Mouse (Mus musculus): ENCODE results near the gene Anapc7. TPM values are rescaled to one million over a fixed set of nuclear protein-coding genes. Genes with fewer than 3 reads are reported as not detected.
"Not testable (repeated sequence)": the region's sequence is repeated elsewhere in the genome, so short reads cannot be mapped to it uniquely, and the experiment has no call there.

Gene Anapc7
- total RNA-seq, 2 experiments from 2014 or later = 14.3 to 16.8 TPM

DNA sequence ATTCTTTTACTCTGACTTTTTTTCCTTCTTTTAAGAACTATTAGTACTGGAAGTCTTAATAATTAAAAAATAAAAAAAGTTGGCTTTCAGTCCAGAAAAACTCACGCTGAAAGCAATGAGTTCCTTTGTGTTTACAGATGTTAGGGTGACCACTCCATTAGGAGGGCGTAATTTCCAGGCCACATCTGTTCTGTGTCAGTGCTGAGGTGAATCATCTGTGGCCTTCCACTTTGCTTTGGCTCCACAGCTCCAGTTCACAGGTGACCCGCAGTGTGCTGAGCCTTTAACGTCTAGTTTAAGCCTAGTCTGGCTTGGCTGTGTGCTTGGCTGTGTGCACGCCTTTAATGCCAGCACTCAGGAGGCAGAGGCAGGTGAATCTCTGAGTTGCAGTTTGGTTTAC lies 9.6 kb upstream of the Anapc7 start:
- no peak for TF ChIP-seq CTCF (IDR thresholded peaks at IDR 0.05)
- no peak overlapping the region for H3K27ac ChIP-seq
- H3K4me3 ChIP-seq = no peak overlapping the region
- intact Hi-C loops (cut with DNase I) = no loop called here
- DNase-seq = no peak

DNA sequence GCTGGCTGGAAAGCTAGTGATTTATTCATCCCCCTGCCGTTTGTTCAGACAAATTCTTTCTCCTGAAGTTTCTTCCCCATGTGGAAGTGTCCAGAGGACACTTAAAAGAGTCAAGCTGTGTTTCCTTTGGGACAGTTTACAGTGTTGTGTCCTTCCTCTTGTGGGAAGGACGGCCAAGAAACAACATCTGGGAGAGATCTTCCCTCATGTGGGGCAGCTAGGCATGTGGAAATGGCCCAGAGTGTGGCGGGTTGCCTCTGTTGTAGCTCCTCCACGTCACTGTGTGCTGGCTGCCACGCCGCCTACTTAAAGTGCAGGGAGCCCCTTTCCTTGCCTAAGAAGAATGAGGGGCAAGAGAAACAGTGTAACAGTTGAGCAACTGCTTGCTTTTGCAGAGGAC lies 8.7 kb upstream of the Anapc7 start:
- TF ChIP-seq CTCF (IDR thresholded peaks at IDR 0.05) = no peak
- Histone ChIP-seq H3K27ac (peak overlapping the region; percentile 52; the same call in 1 of the 2 replicates), H3K4me3 (no peak overlapping the region)
- intact Hi-C loops (cut with DNase I) = no loop called here
- DNase-seq = no peak

DNA sequence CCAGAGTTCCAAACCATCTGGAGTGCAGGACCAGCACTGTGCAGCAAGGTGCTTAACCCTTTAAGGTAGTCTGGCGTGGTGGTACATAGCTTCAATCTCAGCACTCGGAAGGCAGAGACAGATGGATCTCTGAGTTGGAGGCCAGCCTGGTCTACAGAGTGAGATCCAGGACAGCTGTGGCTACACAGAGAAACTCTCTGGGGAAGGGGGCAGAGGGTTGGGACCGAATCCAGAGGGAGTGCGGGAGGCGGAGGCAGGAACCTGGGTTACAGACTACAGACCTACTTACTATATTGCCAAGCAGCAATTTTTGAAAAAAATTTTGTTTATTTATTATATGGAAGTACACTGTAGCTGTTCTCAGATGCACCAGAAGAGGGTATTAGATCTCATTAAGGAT lies 7.1 kb upstream of the Anapc7 start:
- Histone ChIP-seq H3K4me3 (no peak overlapping the region), H3K27ac (no peak overlapping the region)
- intact Hi-C loops (cut with DNase I) = no loop called here
- TF ChIP-seq CTCF (IDR thresholded peaks at IDR 0.05) = no peak
- DNase-seq = no peak

DNA sequence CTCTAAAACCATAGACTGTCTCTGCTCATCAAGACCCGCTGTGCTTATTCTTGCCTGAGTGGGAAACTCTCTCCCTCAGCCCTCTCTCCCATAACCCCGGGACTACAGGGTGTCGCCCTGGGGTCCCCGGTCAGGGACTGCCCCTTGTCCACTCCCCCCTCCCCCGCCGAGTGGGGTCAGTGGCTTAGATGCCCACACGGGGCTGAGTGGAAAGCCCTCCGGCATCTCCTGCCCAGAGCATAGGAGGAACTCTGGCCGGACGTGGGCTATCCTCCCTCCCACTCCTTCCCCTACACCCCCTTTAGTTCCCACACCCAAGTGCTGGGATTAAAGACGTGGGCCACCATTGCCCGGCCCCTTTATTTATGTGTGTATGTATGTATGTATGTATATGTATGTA lies 6.0 kb upstream of the Anapc7 start:
- no peak overlapping the region for H3K27ac ChIP-seq
- no peak for TF ChIP-seq CTCF (IDR thresholded peaks at IDR 0.05)
- intact Hi-C loops (cut with DNase I) = no loop called here

DNA sequence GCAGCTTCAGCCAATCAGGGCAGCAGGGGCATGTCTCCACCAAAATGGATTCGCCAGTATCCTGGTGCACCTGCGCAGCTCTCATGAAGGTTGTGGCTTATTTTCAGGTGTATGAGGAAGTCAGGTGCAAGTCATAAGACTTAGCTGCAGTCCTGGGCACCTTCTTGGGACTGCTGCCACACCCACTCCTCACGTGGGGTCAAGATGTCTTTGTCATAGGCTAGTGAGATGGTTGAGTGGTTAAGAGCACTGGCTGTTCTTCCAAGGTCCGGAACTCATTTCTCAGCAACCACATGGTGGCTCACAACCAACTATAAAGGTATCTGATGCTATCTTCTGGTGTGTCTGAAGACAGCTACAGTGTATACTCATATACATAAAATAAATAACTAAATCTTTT lies 817 bp upstream of the Anapc7 start:
- H3K4me3 ChIP-seq, H3K27ac ChIP-seq, DNase-seq: not testable (repeated sequence)
- intact Hi-C loops (cut with DNase I) = loop anchor here (5.0 kb wide), 1 partner anchor 207 kb away; no protein-coding TSS in a partner anchor

More for the DNA sequence above, 6.0 kb upstream of the Anapc7 start:
- no peak overlapping the region for H3K4me3 ChIP-seq
- no peak for DNase-seq

DNA sequence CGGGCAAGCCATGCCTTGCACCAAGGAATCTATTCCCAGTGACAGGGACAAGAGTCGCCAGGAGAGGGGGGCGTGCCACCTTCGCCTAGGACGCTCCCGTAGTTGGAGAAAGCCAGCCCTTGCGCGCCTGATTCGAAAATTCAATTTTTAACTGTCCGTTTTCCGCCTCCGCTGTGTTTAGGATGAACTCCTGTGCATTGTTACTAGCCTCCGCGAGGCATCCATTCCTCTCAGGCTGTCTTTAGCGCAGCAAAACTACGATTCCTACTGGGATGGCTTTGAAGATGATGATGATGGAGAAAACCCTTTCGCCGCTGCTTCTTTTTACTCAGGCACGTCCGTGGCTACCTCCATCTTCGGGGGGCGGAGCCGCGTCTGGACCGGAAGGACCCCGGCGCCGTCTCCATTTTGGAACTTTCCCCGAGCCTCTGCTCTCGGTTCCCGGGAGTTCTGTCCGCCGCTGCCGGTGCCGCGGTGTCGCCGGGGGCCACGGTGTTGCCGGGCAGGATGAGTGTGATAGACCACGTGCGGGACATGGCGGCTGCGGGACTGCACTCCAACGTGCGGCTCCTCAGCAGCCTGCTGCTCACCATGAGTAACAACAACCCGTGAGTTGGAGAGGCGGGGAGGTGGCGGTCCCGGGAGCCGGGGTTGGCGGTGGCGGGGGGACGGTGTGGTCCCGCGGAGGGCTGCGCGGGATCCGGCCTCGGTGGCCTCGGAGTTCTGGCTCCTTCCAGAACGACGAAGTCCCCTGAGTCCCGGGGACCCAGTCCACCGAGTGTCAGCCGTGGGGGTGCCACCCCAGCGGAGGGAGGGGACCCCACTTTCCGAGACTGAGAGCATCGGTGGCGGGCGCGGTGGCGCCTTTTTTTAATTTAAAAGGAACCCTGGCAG lies 825 bp downstream of the Anapc7 start:
- Histone ChIP-seq H3K27ac (peak overlapping the region; percentile 94), H3K4me3 (peak overlapping the region; percentile 89)
- intact Hi-C loops (cut with DNase I) = loop anchor here (5.0 kb wide), 1 partner anchor 205 kb away; no protein-coding TSS in a partner anchor
- TF ChIP-seq CTCF (IDR thresholded peaks at IDR 0.05) = peak; percentile 4; the same call in 1 of the 2 replicates
- peak; percentile 90 for DNase-seq

DNA sequence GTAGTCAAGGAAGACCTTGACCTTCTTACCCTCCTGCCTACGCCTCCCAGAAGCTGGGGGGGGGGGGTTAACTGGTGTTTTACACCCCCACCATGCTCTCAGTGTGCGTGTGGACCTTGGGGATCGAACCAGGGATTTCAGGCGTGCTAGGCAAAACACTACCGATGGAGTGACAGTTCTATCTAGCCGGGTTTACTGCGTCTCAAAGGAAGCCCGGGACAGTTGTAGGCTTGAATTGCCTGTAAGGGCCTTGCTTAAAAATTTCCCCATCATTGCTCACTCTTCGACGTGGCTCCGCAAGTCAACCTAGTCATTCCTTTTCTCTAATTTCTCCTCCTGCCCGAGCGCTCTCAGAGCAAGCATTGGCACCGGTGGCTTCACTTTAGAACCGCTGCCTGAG lies 1.6 kb downstream of the Anapc7 start:
- DNase-seq = no peak
- intact Hi-C loops (cut with DNase I) = loop anchor here (5.0 kb wide), 1 partner anchor 204 kb away; no protein-coding TSS in a partner anchor
- Histone ChIP-seq H3K4me3 (peak overlapping the region; percentile 89), H3K27ac (peak overlapping the region; percentile 94)
- TF ChIP-seq CTCF (IDR thresholded peaks at IDR 0.05) = no peak

DNA sequence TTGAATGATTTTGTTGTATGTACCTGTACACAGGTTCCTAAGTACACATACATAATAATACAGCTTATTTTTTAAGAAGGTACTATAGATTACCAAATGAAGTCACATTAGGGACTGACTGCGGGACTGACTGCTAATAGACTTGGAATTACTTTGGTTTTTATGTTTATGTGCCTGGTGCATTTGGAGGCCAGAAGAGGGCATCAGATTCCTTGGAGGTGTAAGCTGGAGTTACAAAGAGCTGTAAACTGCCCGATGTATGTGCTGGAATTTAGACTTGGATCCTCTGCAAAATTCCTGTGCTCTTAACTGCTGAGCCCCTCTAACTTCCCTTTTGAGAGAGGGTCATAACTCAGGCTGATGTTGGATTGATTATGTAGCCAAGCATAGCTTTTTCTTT lies 4.1 kb downstream of the Anapc7 start:
- intact Hi-C loops (cut with DNase I) = no loop called here
- Histone ChIP-seq H3K4me3 (no peak overlapping the region), H3K27ac (no peak overlapping the region)
- peak; percentile 2; the same call in 1 of the 2 replicates for TF ChIP-seq CTCF (IDR thresholded peaks at IDR 0.05)
- no peak for DNase-seq

DNA sequence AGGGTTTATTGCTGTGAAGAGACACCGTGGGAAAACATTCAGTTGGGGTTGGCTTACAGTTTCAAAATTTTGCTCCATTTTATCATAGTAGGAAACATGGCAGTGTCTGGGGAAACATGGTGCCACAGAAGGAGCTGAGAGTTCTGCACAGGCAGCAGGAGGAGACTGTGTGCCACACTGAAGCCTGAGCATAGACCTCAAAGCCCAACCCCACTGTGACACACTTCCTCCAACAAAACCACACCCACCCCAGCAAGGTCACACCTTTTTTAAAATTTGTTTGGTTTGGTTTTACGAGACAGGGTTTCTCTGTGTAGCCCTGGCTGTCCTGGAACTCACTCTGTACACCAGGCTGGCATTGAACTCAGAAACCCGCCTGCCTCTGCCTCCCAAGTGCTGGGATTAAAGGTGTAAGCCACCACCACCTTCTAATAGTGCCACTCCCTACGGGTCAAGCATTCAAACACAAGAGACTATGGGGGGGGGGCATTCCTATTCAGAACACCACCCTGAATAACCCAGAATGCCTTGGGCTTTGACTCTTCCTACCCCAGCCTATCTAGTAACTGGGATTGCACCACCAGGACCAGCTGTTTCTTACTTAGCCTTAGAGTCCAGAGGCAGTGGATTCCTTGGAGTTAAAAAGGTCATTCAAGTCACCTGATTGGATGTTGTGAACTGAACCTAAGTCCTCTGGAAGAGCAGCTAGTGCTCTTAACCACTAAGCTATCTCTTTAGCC lies 8.7 kb downstream of the Anapc7 start:
- intact Hi-C loops (cut with DNase I) = no loop called here
- Histone ChIP-seq H3K27ac (no peak overlapping the region), H3K4me3 (no peak overlapping the region)
- TF ChIP-seq CTCF (IDR thresholded peaks at IDR 0.05) = no peak
- DNase-seq = no peak

DNA sequence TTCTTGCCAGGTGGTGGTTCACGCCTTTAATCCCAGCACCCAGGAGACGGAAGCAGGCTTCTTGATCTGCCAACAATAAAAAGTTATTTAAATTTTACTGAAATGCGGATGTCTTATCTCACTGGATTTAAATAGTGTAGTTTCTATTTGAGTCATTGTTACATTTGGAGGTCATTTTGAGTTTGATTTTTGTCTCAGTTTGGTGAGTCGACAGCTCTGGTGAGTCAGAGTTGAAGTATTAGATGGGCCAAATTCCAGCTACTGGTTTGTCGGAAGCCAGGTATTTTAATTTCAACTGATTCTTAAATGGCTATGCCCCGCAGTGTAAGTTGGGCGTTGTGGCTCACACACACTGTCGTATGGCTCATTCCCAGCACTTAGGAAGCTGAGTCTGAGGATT lies 9.7 kb downstream of the Anapc7 start:
- no peak for DNase-seq
- intact Hi-C loops (cut with DNase I) = no loop called here
- Histone ChIP-seq H3K27ac (no peak overlapping the region), H3K4me3 (no peak overlapping the region)
- TF ChIP-seq CTCF (IDR thresholded peaks at IDR 0.05) = no peak

DNA sequence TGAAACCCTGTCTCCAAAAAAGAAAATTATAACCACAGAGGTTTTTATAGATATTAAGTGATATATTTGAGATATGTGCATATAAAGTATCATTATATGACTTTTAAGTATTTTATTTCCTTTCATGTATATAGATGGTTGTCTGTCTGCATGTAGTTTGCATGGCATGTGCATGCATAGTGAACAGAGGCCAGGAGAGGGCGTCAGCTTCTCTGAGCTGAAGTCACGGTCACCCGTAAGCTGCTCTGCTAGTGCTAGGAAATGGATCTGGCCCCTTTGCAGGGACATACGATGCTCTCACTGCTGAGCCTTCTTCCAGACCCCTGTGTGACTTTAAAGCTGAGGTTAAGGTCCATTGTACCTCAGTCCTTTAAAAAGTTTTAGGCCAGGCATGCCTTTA lies 13.0 kb downstream of the Anapc7 start:
- no peak overlapping the region for H3K4me3 ChIP-seq
- no peak for DNase-seq
- H3K27ac ChIP-seq = no peak overlapping the region
- intact Hi-C loops (cut with DNase I) = no loop called here
- TF ChIP-seq CTCF (IDR thresholded peaks at IDR 0.05) = peak; percentile 26; the same call in 1 of the 2 replicates

DNA sequence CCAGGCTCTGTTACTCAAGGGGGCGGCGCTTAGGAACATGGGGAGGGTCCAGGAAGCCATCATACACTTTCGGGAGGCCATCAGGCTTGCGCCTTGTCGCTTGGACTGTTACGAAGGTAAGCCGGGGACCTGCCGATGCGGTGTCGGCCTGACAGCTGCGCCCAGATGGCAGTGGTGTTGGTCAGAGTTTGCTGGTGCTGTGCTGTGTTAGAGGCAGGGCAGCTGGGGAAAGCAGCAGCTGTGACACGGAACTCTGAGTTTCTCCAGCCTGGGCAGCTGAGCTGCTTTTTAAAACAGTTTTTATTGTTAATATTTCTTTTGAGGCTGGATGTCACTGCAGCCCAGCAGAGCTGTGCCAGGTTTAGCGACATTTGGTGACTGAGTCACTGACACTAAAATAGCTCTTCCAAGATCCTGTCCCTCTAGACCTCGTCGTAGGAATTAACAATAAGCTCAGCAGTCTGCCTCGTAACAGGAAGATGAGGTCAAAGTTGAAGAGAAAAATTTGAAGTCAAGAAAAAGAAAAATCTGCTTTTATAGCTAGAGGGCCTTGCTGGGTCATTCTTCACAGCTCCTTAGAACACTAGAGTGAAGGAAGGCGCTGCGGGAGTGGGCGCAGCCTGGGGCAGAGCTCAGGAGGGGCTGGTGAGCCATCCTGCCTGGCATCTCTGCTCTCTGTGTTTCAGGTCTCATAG lies 18.1 kb downstream of the Anapc7 start:
- intact Hi-C loops (cut with DNase I) = no loop called here
- peak overlapping the region; percentile 42 for H3K4me3 ChIP-seq
- DNase-seq = no peak
- peak overlapping the region; percentile 85 for H3K27ac ChIP-seq
- TF ChIP-seq CTCF (IDR thresholded peaks at IDR 0.05) = no peak
